Mouse (Mus musculus) cortical plate, adult 2 months (tissue): ENCODE data around the gene Ldhd. TPM values are rescaled to one million over a fixed set of nuclear protein-coding genes. Genes with fewer than 3 reads are reported as not detected.

Experiments used
- H3K27ac ChIP-seq: fragments of 200-500 bp; 2 replicates; pipeline ENCODE4 v1.5.1; 2012; ENCODE audit warnings: low read length, control low read depth, inconsistent platforms; ENCODE audit not compliant: insufficient read depth
- H3K4me1 ChIP-seq: fragments of 200-500 bp; 2 replicates; pipeline ENCODE4 v1.6.1; 2011; ENCODE audit warnings: low read length; ENCODE audit not compliant: control insufficient read depth, insufficient read depth
- H3K4me3 ChIP-seq: fragments of 200-500 bp; 2 replicates; pipeline ENCODE4 v1.5.1; 2011; ENCODE audit warnings: mild to moderate bottlenecking, low read length, control low read depth; ENCODE audit not compliant: insufficient read depth
- CTCF ChIP-seq: fragments of 200-500 bp; IDR thresholded peaks from 2 replicates; pipeline ENCODE4 v1.5.1; 2011; ENCODE audit warnings: mild to moderate bottlenecking, control low read depth, low read length; ENCODE audit not compliant: insufficient read depth; ENCODE audit errors: extremely low read depth
- POLR2A ChIP-seq: fragments of 200-500 bp; IDR thresholded peaks from 2 replicates; pipeline ENCODE4 v1.6.1; 2011; ENCODE audit warnings: mild to moderate bottlenecking, low read length, control low read depth; ENCODE audit not compliant: insufficient read depth; ENCODE audit errors: extremely low read depth
- polyA plus RNA-seq: library from polyadenylated mRNA; depleted of rRNA; stranded (reverse); fragments of >200 nt; gene quantifications from 2 replicates; pipeline ENCODE4 v1.2.3, GENCODE M21; 2012

Ldhd gene
- polyA plus RNA-seq, 1 experiment, result 21.6 TPM

GRCm38 (mm10) chr8:111643264-111644141 is 13.3 kb upstream of the Ldhd start, which contains the start of gene Zfp1:
Zfp1 (plus strand) TSS chr8:111643401.
- peak within 1 kb of the TSS; percentile 67 for H3K4me3 ChIP-seq
- peaks cover 3% of the 10 kb centered on the region; the same call in 1 of the 2 replicates for H3K4me1 ChIP-seq
- TF ChIP-seq CTCF (no peak), POLR2A (peak; percentile 53; the same call in 1 of the 2 replicates)
- peak within 1 kb of the TSS; percentile 99 for H3K27ac ChIP-seq

GRCm38 (mm10) chr8:111642939-111643263 is 12.7 kb upstream of the Ldhd start:
- Histone ChIP-seq H3K27ac (peak overlapping the region; percentile 25), H3K4me3 (peak overlapping the region; percentile 67), H3K4me1 (peaks cover 3% of the 10 kb centered on the region; the same call in 1 of the 2 replicates)
- TF ChIP-seq CTCF (no peak), POLR2A (no peak)

- TF ChIP-seq CTCF (no peak), POLR2A (no peak)
- Histone ChIP-seq H3K27ac (peak overlapping the region; percentile 25), H3K4me3 (peak overlapping the region; percentile 67), H3K4me1 (peaks cover 3% of the 10 kb centered on the region; the same call in 1 of the 2 replicates)
Measured at GRCm38 (mm10) chr8:111642496-111642895, 12.3 kb upstream of the Ldhd start.

GRCm38 (mm10) chr8:111641064-111641463 is 10.9 kb upstream of the Ldhd start:
- no peak for TF ChIP-seq CTCF
- no peak for TF ChIP-seq POLR2A
- H3K4me3 ChIP-seq, result no peak overlapping the region
- H3K4me1 ChIP-seq, result peaks cover 3% of the 10 kb centered on the region; the same call in 1 of the 2 replicates

GRCm38 (mm10) chr8:111638086-111638485 is 7.9 kb upstream of the Ldhd start:
- TF ChIP-seq CTCF (no peak), POLR2A (no peak)
- no peak overlapping the region for H3K27ac ChIP-seq
- H3K4me1 ChIP-seq, result peaks cover 3% of the 10 kb centered on the region; the same call in 1 of the 2 replicates
- H3K4me3 ChIP-seq, result no peak overlapping the region

More at GRCm38 (mm10) chr8:111641064-111641463, 10.9 kb upstream of the Ldhd start:
- H3K27ac ChIP-seq, result no peak overlapping the region

GRCm38 (mm10) chr8:111632976-111633375 is 2.8 kb upstream of the Ldhd start:
- Histone ChIP-seq H3K4me1 (no peaks in the 10 kb centered on the region; the same call in 1 of the 2 replicates), H3K4me3 (no peak overlapping the region), H3K27ac (no peak overlapping the region)
- no peak for TF ChIP-seq POLR2A

- peaks cover 3% of the 10 kb centered on the region; the same call in 1 of the 2 replicates for H3K4me1 ChIP-seq
- no peak overlapping the region for H3K27ac ChIP-seq
- no peak for TF ChIP-seq POLR2A
- TF ChIP-seq CTCF, result no peak
- H3K4me3 ChIP-seq, result no peak overlapping the region
Measured at GRCm38 (mm10) chr8:111631589-111631988, 1.4 kb upstream of the Ldhd start.

GRCm38 (mm10) chr8:111628894-111629501 is 1.2 kb downstream of the Ldhd start:
- H3K4me1 ChIP-seq, result peaks cover 12% of the 10 kb centered on the region
- no peak for TF ChIP-seq CTCF
- TF ChIP-seq POLR2A, result no peak
- no peak overlapping the region; the same call in 1 of the 2 replicates for H3K4me3 ChIP-seq
- no peak overlapping the region for H3K27ac ChIP-seq

GRCm38 (mm10) chr8:111628401-111628800 is 1.8 kb downstream of the Ldhd start:
- Histone ChIP-seq H3K4me3 (no peak overlapping the region), H3K4me1 (peaks cover 15% of the 10 kb centered on the region), H3K27ac (no peak overlapping the region)
- no peak for TF ChIP-seq POLR2A
- no peak for TF ChIP-seq CTCF
